Mouse (Mus musculus) lung, postnatal 14 days (tissue): ENCODE data around the gene Pdk2.

Experiments used
- DNase-seq: peaks from one replicate; pipeline ENCODE4 v3.0.0; 2021

Gene Pdk2

DNA sequence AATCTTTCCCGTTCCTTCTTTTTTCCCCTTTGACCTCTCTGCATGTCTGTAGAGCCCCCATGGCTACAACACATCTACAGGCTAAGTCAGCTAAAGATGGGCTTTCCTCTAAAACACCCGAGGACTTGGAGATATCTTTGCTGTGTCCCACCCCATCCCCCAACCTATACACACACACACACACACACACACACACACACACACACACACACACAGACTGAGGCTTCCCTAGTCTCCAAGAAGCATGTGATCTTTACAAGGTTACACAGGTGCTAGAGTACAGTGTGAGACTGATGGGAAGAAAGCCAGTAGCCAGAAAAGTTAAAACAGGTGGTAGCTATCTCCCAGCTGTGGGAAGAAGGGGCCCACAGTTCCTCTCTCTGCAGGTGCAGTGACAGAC is 54.7 kb downstream of the Pdk2 start:
- DNase-seq: no peak

DNA sequence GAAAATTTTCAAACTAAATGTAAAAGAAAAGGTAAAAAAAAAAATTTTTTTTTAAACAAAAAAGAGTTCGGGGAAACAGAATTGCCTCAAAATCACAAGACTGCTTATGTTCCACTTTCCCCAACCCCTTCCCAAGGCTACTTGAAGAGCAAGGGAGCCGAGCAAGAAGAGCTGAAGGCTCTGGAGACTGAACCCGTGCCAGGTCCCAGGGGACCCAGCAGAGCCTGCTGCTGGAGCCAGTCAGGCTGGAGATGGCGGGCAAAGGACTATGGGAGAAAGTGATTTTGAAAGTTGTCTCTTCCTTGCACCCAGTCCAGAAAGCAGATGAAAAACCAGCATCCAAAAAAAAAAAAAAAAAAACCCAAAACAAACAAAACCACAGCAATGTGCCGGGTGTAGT is 55.3 kb downstream of the Pdk2 start:
- DNase-seq: no peak

DNA sequence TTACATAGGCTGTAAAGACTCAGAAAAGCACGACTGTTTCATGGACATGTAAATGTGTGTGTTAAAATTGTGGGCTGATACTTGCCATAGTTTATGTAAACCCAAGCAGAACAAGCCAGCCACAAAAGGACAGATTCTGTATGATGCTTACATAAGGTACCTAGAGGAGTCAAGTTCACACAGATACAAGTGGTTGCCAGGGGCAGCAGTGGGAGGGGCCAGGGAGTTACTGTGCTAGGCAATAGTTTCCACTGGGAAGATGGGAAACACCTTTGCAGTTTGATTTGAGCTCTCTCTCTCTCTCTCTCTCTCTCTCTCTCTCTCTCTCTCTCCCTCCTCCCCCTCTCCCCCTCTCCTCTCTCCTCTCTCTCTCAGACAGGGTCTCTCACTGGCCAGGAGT is 56.0 kb downstream of the Pdk2 start:
- no peak for DNase-seq

DNA sequence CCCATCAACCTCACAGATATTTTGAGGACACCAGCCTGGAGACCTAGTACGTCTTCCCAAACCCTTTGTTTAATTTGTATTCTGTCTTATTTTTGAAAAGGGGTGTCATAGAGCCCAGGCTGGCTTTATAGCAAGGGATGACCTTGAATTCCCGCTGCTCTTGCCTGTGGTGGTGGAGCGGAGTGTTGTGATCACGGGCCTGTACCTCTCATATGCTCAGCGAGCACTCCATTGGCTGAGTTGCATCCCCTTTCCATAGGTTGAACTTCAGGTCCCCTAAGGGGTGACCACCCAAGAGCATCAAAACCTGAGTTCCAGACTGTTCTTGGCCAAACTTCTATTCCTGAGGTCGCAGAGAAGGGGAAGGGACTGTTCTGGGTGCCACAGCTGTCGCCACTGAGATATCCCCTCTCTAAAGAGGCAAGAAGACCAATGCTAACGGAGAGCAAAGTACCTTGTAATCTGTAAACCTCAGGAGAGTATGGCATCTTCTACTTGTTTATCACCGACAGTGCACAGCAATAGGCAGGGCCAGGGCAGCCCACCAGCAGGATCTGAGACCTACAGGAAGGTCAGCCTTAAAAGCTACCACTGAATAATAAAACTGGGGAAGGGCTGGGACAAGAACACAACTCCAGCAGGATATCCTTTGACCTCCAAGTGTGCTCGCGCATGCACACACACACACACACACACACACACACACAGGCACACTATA is 61.5 kb downstream of the Pdk2 start:
- DNase-seq: no peak

DNA sequence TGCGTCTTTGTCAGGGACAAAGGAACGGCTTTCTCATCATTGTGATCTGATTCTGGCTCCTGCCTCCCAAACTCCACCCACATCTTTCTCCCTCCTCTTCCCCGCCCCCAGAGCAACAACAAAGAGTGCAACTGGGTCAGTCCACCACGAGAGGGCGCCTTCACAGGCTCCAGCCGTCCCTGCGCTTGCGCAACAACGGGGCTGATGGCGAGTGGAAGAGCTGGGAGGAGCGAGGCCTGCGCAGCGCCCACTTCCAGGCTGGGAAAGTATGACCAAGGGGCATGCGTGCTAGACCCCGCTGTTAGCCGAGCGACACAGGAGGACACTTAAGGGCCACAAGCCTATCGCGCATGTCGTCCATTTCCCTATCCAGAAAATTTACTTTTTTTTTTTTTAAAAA is 62.2 kb downstream of the Pdk2 start:
- peak; percentile 98 for DNase-seq

DNA sequence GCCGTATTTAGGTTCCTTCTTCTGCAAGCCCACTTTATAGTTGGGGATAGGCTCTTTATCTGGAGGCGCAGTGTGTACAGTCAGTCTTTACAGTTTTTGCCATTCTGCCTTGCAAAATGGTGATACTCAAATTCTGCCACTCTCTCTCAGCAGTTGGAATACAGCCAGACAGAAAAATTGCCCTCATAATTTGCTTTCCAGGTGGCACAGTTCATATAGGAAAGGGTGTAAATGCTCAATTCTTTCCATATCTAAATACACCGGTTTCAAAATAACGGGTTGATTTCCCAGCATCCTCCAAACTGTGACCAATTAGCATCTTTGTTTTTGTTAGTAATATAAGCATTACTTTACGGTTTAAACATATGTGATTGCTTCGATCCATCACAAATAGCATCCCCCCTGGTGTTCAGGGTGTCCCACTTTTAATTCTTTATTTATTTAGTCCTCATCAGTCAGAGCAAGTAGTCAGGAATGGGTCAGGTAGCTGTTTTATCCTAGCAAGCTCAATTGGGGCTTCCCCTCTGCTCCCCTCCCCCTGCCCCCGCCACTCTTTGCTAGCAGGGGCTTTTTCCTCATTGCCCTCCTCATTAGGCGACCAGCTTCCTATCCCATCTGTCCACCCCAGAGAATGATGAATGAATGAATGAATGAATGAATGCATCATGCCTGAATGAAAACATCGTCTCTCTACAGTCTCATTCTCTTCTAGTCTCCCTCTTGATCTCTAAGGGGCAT is 62.8 kb downstream of the Pdk2 start:
- no peak for DNase-seq
